Mouse (Mus musculus) thymus, adult 18-20 months (tissue): Measurements from ENCODE around the gene Ccdc40.
A peak's percentile ranks its signal among the peaks of the same experiment; 100 is the strongest.

Experiments
- DNase-seq, 2 experiments: peaks; one replicate each; pipeline ENCODE4 v3.0.0; 2022; ENCODE audit warnings: mixed read lengths in 2 of 2

Gene Ccdc40

DNA sequence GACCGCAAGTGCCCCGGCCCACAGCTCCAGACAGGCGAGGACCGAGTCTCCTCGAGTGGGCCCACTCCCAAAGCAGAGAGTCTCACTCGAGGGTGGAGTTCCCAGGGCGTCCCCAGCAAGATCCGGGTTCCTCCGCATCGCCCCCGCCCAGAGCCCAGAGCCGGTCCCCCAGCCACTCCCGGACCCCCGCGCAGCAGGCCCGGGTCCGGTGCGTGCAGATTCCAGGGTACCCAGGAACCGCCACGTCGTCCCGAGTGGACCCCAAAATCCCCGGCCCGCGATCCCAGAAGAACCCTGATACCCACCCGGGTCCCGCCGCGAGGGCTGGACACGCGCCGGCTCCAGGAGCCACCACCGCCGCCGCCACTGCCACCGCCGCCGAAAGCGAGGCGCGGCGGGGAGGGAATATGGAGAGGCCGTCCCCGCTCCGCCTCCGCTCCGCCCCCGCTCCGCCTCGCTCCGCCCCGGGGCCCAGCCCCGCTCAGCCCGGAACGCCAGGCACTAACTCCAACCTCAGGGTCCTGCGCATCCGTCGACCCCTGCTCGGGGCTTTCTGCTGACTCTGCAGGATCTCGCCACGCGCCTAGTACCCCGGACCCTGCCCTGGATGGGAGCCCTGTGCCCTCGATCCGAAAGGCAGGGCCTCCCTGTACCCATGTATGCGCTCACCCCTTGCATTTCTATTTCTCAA is at the start of gene Ccdc40, which contains the start of gene Tbc1d16:
Ccdc40 (plus strand) TSS at position 482 of the 691 bp plus-strand sequence.
Tbc1d16 (minus strand) TSS at position 409 of the 691 bp plus-strand sequence.
- DNase-seq = peak in 1 of 2 experiments; percentile 33

DNA sequence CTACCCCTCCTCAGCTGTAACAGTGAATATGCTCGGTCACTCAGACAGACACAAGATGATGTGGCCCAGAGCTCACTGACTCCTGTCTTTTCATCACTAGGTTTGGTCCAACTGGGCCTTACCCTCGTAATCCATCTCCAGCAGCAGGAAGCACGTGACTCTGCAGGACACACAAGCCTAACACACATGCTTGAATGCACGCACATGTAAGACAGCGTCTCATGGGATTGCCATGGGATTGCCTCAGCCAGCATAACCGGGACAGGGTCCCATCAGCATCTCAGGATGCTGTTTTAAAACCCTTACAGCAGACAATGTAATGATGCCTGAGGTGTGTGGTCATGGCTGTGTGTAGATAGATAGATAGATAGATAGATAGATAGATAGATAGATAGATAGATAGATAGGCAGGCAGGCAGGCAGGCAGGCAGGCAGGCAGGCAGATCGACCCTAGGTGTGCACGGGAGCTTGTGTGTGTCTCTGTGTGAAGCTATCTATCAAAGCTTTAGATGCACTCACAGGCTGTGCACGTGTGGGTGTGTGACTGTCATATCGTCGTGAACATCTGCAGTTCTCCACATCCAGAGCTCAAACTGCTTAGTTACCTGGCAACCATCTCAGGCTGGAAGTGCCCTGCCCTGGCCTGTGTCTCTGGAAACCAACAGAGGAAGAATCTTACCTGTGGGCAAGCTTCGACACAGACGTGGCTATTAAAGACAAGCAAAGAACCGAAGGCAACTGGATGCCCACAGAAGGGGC is 47.4 kb upstream of the Ccdc40 start:
- no peak for DNase-seq

DNA sequence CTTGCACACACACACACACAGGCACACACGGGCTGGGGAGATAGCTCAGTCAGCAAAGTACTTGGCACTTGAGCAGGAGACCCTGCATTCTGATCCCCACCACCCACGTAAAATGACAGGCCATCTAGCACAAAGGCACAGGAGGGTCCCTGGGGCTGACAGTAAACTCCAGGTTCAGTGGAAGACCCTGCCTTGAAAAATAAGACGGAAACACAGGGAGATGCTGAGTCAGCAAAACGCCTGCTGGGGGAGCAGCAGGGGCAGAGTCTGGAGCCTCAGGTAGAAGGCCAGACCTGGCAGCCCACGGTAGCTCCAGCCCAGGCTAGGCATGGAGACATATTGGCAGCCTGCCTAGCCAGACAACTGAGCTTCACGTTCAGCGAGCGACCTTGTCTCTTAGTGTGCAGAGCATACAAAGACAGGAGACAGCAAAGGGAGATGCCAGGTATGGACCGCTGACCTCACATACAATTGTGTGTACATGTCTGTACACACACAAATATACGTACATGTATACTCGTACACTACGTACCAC is 46.4 kb upstream of the Ccdc40 start:
- DNase-seq = no peak

DNA sequence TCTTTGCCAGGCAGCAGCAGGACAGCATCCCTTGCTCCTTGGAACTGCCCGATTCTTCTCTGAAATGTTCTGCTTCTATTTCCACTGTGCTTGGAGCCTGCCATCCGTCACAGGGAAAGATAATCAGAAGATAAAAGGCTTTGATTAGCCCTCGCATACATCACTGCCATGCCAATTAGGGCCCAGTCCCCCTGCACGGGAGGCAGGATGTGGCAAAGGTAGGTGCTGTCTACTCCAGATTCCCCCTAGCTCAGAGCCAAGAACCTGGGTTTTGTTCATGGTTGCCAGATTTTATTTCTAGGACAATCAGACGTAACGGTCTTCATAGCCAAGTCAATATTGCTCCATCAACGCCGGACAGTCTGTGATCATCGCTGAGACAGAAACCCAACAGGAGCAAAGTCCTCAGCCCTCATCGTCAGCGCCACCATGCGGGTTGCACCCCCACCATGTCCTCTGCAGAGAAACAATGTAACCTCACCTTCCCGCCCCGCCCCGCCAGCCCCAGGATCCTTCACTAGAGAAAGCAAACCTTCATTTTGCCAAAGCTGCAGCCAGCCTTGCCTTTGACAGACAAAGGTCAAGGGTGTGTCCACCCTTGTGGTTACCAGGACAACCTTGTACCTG is 44.6 kb upstream of the Ccdc40 start:
- no peak for DNase-seq

DNA sequence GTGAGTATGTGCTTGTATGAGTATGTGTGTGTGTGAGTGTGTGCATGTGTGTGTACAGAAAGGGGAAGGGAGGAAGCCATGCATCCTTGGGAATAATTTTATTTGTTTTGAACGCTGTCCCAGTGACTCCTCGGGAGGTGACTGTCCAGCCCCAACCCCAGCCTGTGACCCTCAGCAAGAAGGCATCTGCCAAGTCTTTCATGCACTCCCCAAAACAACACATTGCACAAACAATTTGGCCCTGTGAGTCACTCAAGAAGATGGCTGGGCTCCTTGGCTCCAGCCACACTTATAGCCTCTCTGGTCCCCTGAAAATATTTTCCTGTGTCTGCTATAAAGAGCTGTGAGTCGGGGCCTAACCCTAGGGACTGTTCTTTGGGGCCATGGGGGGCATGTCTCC is 42.0 kb upstream of the Ccdc40 start:
- DNase-seq = no peak

DNA sequence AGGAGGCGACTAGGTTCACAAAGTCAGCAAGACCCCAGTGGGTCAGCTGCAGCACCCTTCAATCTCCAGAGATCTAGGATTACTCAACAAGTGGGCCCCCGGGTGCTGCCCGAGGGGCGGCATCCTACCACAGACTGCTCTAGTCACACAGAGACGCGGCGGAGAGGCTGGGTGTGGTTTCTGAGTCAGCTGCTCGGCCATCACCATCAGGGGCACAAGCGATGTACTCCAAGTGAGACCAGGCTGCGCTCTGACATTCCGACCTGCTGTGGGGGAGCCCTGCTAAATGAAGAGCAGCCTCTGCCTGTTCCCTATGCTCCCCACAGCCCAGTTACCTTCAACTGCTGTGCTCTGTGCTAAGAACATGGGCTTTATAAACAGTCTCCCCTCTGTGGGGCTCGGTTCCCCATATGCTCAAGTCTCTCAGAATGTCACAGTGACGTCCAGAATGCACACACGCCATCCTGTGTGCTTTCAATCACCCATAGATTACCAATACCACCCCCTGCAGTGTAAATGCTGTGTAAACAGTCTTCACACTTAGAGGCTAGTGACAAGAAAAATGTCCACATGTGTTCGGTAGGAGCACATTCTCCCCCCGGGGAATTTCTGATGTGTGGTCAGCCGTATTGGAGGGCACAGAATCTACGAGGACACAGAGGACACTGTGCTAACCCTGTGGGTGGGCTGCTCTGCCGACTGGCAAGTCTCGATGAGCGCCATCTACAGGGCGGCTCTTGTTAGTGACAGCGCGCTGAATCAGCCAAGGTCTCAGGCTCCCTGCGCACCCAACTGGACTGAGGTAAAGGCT is 41.2 kb upstream of the Ccdc40 start:
- peak; percentile 39 to 53 for DNase-seq

DNA sequence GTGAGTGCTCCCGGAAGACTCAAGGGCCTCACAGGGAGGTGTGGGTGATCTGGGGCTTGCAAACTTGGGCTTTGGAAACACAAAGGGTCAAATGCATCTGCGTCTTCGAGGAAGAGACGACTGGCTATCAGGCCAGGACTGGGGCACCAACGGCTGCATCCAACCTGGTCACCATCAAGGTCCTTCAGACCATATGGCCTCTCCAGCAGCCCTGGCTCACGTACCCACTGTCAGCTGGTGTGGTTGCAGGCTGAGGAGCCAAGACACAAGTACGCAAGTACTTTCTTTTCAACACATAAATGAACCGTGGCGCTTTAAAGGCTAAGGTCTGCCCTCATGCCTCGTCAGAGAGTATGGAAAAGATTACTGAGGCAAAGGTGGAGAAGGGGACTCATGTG is 40.6 kb upstream of the Ccdc40 start:
- DNase-seq = no peak

DNA sequence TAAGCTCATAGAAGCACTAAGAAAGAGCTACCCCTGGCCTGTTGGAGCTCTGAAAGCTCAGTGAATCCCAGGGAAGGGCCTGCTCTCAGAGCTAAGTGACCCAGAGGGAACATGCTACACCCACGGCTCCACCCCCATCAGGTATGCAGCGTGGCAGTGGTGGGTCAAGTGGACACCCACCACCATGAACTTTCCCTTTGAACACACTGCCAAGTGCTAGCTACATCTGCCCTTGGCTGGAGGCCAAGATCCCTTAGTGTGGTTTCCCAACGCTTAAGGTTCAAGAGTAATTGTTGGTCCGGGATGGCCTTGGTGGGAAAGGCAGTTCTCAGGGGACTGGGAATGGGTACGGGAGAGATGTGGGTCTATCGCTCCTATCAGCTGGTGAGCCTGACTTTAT is 40.0 kb upstream of the Ccdc40 start:
- DNase-seq = no peak

DNA sequence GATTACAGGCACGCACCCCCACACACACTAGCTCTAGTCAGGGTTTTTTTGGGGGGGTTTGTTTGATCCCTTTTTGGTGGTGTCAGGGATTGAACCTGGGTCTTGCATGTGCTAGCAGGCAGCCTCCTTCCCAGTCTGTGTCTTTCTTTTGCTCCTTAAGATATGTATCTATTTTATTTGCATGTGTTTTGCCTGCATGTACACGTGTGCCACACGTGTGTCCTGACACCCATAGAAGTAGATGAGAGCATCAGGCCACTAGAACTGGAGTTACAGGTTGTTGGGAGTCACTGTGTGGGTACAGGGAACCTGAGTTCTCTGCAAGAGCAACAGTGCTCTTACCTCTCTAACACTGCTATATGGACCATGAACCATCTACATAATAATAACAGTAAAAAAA is 39.1 kb upstream of the Ccdc40 start:
- DNase-seq = no peak

DNA sequence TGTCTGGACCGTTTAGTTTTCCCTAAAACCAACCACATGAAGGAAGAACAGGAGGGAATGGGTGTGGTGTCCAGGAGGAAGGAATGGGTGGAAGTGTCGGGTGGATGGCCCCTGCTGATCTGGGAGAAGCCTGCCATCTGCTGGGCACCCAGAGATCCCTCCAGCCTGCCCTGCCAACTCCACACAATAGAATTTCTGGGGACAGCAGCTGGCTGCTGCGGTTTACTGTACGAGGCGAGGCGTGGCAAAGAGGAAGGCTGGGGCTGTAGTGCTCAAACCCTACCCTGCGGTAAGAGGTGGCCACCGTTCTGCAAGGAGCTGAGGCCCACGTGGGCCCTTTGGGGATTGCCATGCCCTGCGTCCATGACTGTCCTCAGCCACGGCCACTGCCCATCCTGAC is 37.9 kb upstream of the Ccdc40 start:
- peak; percentile 33 to 43 for DNase-seq

DNA sequence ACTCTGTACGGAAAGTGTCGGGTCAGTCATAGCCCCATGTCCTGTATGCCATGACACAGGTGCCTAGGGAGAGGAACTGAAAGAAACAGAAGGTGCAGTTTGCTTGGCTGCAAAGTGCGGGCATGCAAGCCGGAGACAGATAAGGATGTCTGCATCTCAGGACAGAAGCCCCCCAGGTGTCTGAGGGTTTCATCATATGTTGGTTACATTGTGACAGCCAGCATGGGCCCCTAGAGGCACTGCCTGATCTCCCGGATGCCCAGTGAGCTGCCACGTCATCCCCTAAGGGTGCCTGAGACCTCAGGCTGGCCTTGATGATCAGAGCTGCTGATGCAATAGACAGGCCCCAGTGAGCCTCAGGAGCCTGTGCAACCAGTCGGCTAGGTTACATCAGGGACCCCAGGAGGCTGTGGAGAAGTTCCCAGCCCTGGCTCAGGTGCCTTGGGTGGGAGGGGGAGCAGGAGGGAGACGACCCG is 36.7 kb upstream of the Ccdc40 start:
- no peak for DNase-seq

DNA sequence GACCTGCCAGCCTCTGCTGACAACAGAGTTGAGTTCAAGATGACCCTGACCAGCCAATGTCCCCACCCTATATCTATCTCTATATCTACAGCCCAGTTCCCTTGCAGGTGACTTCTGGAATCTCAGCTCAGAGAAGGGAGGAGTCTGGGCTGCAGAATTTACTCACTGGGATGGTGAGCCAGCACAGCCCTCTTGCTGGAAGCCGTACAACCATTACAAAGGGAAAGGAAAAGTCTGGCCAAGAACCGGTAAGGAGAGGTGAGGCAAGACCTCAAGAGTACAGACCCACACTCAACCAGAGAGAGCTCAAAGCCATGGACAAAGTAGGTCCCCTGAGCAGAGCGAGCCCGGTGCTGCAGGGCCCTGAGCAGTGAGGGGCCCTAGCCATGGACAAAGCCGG is 36.2 kb upstream of the Ccdc40 start:
- no peak for DNase-seq

DNA sequence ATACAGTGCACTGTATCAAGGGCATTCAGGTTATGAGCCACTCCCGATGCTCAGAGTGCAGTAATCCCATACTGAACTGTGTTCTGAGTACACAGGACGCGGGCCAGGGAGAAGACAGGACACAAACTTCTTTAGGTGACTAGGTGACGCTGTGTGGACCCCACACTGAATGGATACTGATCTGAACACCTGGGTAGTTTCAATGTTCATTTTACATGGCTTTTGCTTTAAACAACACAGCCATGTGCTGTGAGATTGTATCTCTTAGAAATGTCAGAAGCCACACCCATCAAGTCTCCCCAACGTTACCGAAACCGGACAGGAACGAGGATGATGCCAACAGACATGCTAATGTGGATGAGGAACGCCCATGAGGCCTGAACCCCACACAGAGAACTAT is 35.8 kb upstream of the Ccdc40 start:
- no peak for DNase-seq

DNA sequence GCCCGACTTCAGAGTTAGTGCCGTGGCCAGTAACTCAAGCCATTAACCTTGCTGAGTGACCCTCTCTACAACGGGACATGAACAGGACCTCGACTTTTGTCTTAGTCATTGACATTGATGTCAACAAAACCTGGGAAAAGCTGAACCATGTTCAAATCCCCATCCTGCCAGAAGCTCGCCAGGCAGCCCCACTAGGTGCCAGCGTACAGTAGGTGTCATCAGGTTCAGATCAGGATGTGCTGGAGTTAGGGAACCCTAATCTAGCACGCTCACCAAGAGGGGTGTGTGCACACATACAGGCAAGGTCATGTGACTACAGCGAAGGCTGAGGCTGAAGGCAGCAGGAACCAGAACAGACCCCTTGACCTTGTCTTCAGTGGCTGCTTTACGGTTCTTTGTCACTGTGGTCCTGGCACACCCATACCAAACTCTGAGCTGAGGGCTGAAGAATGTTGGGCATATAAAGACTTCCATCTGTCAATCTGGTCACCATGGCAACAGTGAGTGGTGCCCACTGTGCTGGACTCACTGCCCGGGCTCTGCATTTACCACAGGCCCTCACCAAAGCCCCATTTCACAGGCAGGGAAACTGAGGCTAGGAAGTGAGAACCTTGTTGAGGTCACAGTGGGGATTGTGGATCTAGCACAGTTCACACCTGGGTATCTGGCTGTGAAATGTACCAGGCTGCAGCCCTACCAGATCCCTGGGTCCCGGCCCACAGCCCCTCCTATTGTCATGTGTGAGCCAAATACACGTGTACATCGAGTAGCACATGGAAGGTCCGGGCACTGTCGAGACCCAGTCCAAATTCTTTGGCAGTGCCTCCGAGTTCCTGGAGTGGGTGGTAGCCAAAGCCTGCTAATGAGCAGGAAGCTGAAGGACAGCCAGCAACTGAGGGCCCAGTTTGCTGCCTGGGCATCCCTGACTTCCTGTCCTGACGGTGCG is 30.5 kb upstream of the Ccdc40 start:
- DNase-seq = no peak

DNA sequence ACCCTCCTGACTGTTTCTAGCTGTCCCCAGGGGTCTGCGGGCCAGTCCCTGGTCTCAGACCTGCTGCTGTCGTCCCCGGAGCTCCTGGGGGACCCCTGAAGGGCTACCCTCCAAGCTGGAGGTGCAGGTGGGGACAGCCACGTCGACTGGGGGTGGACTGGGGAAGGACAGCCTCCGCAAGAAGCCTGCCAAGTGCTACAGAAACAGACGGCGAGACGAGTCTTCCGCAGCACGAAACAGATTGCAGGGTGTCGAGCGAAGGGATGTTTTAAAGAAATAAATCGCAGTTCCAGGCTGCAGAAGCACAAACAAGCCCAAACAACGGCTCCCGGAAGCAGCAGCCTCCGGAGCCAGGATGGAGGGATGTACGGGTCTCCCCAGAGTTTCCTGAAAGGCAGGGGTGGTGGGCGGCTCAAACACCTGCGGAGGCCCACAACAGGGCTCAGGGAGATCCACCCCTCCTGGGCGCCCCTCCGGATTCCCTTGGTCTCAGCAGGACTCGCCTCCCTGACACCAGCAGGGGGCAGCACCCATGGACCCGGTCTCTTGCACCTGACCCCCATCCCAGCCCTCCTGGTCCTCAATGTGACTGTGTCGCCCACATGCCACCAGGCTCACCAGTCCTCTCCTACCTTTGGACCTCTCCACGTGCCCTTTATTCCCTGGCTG is 29.7 kb upstream of the Ccdc40 start:
- no peak for DNase-seq

DNA sequence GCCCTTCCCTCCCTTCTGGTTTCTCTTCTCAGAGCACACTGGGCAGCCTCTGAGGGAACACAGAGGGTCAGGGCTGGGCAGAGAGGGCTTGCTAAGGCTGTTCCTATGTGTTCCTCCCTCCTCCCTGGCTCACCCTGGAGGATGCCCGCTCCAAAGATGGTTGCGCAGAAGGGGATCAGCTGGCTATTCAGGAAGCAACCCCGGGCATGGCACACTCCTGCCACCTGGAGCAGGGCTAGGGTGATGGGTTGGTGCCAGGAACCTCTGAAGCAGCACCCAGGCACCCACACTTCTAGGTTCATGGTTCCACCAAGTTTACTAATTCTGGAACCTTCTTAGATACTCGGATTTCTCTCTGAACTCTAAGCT is 29.2 kb upstream of the Ccdc40 start:
- DNase-seq = no peak

DNA sequence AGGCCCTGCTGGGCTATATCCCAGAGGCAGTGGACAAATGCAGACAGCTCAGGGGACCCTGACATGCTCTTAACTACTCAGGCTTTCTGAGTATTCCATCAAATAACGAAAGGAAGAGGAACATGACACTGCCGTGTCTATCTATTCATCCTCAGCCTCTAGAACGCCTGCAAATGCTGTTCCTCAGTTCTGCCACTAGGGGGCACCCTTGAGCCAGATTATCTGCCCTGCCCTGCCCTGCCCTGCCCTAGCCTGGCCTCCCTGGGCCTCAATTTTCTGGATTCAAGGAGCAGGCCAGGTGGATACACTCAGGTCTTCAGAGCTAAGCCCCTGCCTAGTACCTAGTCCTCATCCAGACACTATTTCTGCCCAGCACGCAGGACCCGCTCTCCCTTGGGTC is 24.9 kb upstream of the Ccdc40 start:
- no peak for DNase-seq

DNA sequence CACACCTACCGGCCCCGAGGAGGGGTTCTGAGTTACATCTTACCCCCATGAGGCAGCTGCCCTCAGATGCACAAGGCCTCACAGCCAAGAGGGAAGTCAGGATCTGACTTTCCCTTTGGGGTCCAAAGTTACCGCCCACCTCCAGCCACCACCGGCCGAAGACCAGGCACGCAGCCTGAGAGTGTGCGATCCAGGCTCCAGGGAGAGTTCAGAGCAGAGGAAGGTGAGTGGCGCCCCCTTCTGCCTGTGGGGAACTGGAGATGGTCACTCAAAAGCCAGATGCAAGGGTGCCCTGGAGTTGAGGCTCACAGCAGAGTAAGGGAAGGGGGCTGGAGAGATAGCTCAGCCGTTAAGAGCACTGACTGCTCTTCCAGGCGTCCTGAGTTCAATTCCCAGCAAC is 22.6 kb upstream of the Ccdc40 start:
- no peak for DNase-seq

DNA sequence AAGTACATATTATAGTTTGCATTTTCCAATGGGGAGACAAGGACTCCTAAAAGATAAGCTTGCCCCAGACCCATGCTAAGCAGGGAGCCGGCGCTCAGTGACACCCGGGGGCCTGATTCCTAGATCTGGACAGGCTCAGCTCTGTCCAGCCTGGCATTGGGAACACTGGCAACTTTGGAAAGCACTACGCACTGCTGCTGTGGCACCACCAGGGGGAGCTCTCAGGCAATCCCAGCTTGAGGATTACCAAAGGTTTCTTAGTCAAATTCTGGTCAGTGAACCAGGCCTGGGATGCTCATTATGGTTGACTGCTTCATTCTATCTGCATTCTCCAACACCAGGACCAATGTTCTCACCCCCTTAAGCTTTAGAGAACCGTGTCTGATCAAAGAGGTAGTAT is 21.8 kb upstream of the Ccdc40 start:
- DNase-seq = no peak

DNA sequence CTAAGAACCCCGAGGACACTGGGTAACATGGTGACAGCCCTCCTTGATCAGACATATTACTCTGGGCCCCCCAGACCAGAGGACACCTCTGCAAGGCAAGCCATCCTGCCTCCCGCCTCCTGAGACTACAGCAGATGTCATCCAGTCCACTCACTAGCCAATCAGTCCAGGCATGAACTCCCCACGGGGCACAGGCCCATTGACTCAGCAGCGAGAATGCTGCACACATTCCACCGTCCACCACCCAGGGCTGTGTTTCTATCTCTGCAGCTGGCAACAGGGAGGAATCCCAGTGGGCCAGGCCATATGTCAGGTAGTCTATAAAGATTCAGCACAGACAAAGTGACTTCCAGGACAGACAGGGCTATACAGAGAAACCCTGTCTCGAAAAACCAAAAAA is 20.4 kb upstream of the Ccdc40 start:
- DNase-seq = no peak

DNA sequence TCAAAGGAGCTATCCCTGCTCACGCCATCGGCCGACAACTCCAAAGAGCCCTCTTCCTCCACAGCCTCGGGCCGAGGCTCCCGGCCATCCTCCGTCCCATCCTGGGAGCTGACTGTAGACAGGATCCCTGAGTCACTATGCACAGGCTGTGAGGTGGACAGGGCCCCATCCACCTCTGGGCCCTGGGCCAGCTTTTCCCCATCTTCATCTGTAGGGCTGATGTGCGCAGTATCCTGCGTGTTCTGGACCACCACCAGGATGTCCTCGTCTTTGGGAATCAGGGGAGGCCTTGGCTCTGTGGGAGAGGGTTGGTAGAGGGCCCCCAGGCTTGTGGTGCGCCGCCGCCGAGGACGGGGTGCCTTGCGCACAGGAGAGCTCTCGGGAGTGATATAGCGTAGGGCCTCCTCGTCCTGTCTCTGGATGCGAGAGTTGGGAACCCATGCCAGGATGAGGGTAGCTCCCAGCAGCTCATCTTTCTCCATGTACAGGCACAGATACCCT is 19.5 kb upstream of the Ccdc40 start:
- DNase-seq = no peak
